Mouse (Mus musculus): ENCODE data around the gene Mmp7.

The Mmp7 gene

GRCm38 (mm10) chr9:7742696-7743095 lies 50.8 kb downstream of the Mmp7 start:
- DNase-seq (ENCODE audit: low read depth, low spot score): no peak

- no peak for DNase-seq (ENCODE audit: low read depth, low spot score)
These were observed 52.3 kb downstream of the Mmp7 start for GRCm38 (mm10) chr9:7744156-7744555.

GRCm38 (mm10) chr9:7748881-7749280 lies 57.0 kb downstream of the Mmp7 start:
- DNase-seq (ENCODE audit: low read depth, low spot score): no peak

Measured in CD4-positive, CD25-positive, alpha-beta regulatory T cell, adult 2 months (primary cell).